Mouse (Mus musculus) neural tube, embryonic 11.5 days (tissue): ENCODE data around the gene Myo5a. TPM values are rescaled to one million over a fixed set of nuclear protein-coding genes. Genes with fewer than 3 reads are reported as not detected.

Source experiments
- ATAC-seq: fragments of 200-750 bp; cut with Nextera tagmentation; 2 replicates; pipeline ENCODE4 v1.8.0; 2017; ENCODE audit warnings: moderate number of reproducible peaks, mild to moderate bottlenecking, moderate TSS enrichment, moderate library complexity; ENCODE audit not compliant: insufficient read depth, low FRiP score, low TSS enrichment
- DNase-seq: peaks from one replicate; pipeline ENCODE4 v3.0.0-alpha.2; 2015; ENCODE audit warnings: low spot score
- H3K27ac ChIP-seq: fragments of 300-500 bp; sonication (generic); 2 replicates; pipeline ENCODE4 v1.5.1; 2014; ENCODE audit warnings: low read depth, mild to moderate bottlenecking, low read length
- H3K27me3 ChIP-seq: fragments of 300-500 bp; sonication (generic); 2 replicates; pipeline ENCODE4 v1.6.1; 2014; ENCODE audit warnings: mild to moderate bottlenecking, low read length, mixed read lengths; ENCODE audit not compliant: control insufficient read depth, insufficient read depth
- H3K36me3 ChIP-seq: fragments of 300-500 bp; sonication (generic); 2 replicates; pipeline ENCODE4 v1.6.1; 2014; ENCODE audit warnings: mild to moderate bottlenecking, low read length, moderate library complexity, mixed read lengths; ENCODE audit not compliant: control insufficient read depth, insufficient read depth
- H3K4me1 ChIP-seq: fragments of 300-500 bp; sonication (generic); 2 replicates; pipeline ENCODE4 v1.6.1; 2014; ENCODE audit warnings: low read length, mixed read lengths; ENCODE audit not compliant: control insufficient read depth, insufficient read depth
- H3K4me2 ChIP-seq: fragments of 300-500 bp; sonication (generic); 2 replicates; pipeline ENCODE4 v1.6.1; 2014; ENCODE audit warnings: low read depth, mild to moderate bottlenecking, moderate library complexity
- H3K4me3 ChIP-seq: fragments of 300-500 bp; sonication (generic); 2 replicates; pipeline ENCODE4 v1.5.1; 2014; ENCODE audit warnings: low read depth, low read length
- H3K9ac ChIP-seq: fragments of 300-500 bp; sonication (generic); 2 replicates; pipeline ENCODE4 v1.6.1; 2014; ENCODE audit warnings: mild to moderate bottlenecking, low read length
- H3K9me3 ChIP-seq: fragments of 300-500 bp; sonication (generic); 2 replicates; pipeline ENCODE4 v1.6.1; 2016; ENCODE audit warnings: low read length; ENCODE audit not compliant: control insufficient read depth
- WGBS: fragments of 180-500 bp; shearing (Covaris S2); extraction: QIAGEN DNeasy Blood & Tissue Kit; methylation state at CpG from one replicate; pipeline ENCODE4 v1.1.7; 2014; 5-methylcytosine and 5-hydroxymethylcytosine counted together
- polyA plus RNA-seq: library from polyadenylated mRNA; unstranded; fragments of >200 nt; fragmentation: Nextera tagmentation; extraction: Ambion mirVana; gene quantifications from 2 replicates; pipeline ENCODE4 v1.2.1, GENCODE M21; 2014

The Myo5a gene
- polyA plus RNA-seq, 1 experiment from 2014 or later = 35.3 TPM

GRCm38 (mm10) chr9:75271539-75271938 is 200.7 kb downstream of the Myo5a start:
- DNase-seq = no peak
- Histone ChIP-seq H3K4me2 (no peak overlapping the region), H3K9me3 (no peaks in the 10 kb centered on the region), H3K27me3 (no peaks in the 10 kb centered on the region), H3K4me3 (no peak overlapping the region), H3K9ac (no peak overlapping the region), H3K36me3 (no peaks in the 10 kb centered on the region), H3K4me1 (no peaks in the 10 kb centered on the region), H3K27ac (no peak overlapping the region)
- 95% methylated on average over 8 of the region's 8 CpGs for WGBS
- no peak for ATAC-seq

Other genes with a start within 250 kb of the Myo5a start
- gene Onecut1, start 209.1 kb upstream of the Myo5a start, polyA plus RNA-seq = 8.6 and 10.1 TPM in 2 replicates
- 13.6 and 14.8 TPM in 2 replicates for gene Fam214a, start 118.1 kb upstream of the Myo5a start, polyA plus RNA-seq
- gene Arpp19, start 33.4 kb upstream of the Myo5a start, polyA plus RNA-seq = 302 and 316 TPM in 2 replicates
- gene Myo5c, start 161.0 kb downstream of the Myo5a start, polyA plus RNA-seq = 0.35 and 0.36 TPM in 2 replicates
- gene Gnb5, start 235.3 kb downstream of the Myo5a start, polyA plus RNA-seq = 34.2 and 34.7 TPM in 2 replicates